Mouse (Mus musculus): ENCODE data around the gene Ppfibp1.

Gene Ppfibp1

DNA sequence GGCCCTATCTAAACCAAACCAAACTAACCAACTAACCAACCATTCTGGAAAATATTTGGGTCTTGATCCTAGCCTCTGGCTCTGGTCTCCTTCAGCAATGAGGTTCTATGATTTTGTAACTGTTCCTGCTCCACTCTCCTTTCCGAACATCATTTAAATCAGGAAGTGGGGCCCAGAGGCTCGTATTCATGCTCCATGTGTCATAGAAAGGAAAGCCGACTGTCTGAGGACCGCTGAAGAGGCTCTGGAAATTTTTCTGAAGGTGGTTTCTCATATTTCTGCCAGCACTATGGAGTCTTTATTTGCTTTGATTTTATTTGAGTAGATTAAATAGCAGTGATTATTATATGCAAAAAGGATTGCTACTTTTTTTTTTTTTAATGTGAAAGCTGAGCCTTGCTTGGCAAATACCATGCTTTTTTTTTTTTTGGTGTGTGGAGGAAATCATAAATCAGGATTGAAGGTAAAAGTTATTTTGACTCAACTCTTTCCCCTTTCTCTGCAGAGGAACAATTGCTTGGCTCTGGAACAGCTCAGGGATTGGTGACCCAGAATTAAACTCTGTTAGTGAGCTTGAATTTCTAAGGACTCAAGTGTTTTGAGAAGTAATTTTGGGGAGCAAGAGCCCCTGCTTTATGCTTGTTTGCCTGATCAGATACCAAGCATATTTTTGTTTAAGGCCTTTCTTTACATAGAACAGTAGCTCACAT lies 25.4 kb downstream of the Ppfibp1 start:
- no peak for DNase-seq (ENCODE audit: low spot score in 2 of 2)

DNA sequence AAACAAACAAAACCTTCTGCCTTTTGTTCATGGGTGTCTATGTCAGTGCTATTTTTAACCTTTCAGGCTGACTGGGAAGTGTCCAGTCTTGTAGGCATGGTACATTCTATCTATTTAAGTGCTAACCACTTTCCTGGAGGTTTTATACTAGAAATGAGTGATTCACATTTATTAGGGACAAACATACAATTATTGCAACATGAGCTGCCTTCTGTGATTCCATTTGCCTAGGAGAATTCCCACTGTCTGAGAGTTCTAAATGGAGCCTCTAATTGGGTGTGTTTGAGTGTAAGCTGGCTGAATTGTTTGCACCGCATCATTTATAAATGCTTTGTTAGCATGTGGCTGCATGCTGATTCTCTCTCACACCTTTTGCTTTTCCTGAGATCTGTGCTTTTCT lies 27.5 kb downstream of the Ppfibp1 start:
- no peak for DNase-seq (ENCODE audit: low spot score in 2 of 2)

DNA sequence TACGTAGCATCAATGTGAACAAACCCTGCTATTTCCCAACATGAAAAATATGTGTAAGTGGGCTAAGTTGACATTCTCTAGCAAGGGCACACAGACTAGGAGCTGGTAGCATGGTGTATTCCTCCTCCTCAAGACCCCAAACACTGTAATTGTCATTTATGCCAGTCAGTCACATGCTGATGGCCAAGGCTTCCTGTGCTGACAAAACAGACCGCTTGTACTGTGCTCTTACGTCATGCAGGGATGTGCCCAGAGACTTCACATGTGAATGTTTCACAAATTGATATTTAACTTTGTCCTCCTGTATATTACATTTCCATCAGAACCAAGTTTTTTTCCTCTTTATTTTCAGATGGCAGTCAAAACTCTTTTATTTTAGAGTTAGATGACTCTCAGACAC lies 29.1 kb downstream of the Ppfibp1 start:
- no peak for DNase-seq (ENCODE audit: low spot score in 2 of 2)

DNA sequence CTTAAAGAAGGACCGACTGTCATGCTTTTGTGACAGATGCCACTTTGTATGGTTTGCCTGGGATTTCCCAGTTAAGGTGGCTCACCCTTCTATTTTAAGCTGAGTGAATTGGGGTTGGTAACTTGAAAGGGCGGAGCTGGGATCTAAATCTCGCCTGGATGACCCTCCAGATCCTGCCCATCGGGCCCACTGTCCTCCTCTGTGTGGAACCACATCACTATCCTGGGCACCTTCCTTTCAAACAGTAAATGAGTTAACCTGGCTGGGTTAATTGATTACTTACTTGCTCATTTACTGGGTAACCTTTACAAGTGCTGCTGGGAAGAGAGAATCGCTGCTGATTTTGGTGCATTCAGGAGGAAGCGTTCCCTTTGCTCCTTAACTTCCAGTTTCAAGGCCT lies 30.1 kb downstream of the Ppfibp1 start:
- DNase-seq (ENCODE audit: low spot score in 2 of 2), result no peak

DNA sequence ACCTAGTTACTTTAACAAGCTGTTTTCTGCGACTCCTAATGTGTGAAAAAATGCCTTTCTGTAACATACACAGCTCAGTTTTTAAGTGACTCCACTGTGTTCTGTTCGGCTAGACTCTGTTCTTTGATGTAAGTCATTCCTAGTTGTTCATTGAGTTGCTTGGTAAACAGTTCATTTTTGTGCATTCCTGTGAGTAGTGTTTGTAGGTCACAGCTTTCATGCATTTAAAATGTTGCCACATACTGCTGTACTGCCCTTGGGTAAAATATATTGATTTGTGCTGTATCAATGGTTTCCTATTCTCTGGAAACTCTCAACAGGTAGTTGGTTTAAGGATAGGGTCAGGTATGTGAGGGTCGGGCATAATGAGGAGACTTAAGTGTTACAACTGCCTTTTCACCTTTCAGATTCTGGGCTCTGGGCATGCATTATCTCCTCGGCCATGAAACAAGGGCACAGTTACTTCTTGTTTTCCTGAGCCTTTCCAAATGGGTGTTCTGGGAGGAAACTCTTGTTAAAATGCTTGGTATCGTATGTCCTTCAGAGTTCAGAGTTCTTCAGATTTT lies 38.2 kb downstream of the Ppfibp1 start:
- no peak for DNase-seq (ENCODE audit: low spot score in 2 of 2)

DNA sequence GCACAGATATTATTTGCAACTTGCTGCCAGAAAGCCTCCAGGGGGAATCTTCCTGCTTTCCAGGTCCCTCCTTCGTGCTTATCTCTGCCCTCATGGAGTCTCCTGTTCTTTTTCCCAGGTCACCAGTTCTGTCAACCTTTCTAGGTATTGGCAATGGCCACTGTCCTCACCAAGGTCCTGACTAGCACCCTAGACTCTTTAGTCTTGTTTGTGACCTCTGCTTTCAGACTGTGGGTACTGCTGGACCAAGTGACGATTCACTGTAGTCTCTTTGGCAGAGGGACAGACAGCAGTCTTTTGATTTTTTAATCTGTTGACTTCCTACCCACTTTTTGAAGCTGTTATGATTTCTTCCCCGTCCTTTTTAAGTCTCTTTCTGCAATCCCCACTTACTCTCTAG lies 39.8 kb downstream of the Ppfibp1 start:
- no peak for DNase-seq (ENCODE audit: low spot score in 2 of 2)

DNA sequence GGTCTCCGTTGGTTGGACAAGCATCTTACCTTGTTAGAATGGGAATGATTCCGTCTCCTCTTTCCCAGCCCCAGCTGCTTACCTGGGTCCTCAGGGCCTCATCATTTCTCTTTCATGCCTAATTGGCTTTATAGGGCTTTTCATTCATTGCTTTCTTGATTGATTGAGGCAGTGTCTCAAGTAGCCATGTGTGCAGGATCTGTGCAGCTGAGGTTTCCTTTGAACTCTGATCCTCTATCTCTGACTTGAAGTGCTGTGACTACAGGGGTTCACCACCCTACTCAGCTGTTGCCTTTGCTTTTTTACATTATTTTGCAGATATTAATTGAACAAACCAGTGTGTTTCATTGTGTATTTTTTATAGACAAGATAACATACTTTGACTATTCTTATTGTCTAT lies 40.7 kb downstream of the Ppfibp1 start:
- no peak for DNase-seq (ENCODE audit: low spot score in 2 of 2)

DNA sequence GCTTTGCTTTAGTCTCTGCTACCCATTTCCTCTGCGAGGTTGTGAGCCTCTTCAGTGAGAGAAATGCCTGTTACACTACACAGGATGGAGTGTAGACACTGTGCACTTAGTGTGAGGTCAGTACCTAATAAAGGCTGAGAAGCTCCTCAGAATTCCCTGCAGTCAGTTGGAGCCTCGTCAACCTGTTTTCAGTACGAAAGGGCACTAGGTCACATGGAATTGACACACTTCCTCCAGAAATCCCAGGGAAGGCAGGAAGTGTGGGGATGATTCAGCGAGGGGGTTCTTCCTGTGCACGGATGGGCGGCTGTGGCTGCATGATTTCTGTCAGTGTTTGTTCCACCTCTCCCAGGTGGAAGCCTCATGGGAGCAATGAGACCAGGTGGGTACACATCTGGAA lies 44.8 kb downstream of the Ppfibp1 start:
- no peak for DNase-seq (ENCODE audit: low spot score in 2 of 2)

DNA sequence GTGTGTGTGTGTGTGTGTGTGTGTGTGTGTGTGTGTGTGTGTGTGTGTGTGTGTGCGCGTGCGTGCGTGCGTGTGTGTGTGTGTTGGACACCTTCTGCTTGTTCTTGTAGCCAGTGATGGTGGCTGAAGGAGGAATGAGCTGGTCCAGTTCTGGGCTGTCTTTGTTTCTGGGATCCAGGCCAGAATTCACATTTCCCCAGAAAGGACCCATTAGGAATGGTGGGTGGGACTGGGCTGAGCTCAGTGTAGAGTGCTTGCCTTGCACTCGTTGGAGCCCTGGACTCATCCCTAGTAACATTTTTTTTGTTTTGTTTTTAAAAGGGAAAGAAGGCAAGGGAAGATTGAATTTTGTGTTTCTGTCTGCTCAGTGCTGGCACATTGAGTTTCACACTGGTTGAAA lies 47.7 kb downstream of the Ppfibp1 start:
- DNase-seq (ENCODE audit: low spot score in 2 of 2), result no peak

DNA sequence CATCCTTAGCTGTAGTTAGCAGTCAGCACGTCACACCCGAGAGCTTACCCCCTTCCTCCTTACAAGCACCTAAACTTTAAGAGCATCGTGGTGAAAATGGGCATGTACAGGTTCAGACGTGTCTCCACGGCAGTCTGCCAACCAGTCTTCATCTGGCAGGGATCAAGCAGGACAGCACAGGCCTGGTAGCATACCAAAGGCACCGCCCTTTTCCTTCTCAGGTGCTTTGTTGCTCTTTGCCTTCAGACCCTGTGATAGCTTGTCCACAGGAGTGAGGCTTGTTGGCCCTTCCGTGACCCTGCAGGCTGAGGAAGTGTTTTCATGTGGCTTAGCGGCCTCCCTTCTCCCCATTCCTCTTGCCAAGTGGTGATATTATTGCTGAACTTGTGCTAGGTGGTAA lies 50.7 kb downstream of the Ppfibp1 start:
- DNase-seq (ENCODE audit: low spot score in 2 of 2), result no peak

DNA sequence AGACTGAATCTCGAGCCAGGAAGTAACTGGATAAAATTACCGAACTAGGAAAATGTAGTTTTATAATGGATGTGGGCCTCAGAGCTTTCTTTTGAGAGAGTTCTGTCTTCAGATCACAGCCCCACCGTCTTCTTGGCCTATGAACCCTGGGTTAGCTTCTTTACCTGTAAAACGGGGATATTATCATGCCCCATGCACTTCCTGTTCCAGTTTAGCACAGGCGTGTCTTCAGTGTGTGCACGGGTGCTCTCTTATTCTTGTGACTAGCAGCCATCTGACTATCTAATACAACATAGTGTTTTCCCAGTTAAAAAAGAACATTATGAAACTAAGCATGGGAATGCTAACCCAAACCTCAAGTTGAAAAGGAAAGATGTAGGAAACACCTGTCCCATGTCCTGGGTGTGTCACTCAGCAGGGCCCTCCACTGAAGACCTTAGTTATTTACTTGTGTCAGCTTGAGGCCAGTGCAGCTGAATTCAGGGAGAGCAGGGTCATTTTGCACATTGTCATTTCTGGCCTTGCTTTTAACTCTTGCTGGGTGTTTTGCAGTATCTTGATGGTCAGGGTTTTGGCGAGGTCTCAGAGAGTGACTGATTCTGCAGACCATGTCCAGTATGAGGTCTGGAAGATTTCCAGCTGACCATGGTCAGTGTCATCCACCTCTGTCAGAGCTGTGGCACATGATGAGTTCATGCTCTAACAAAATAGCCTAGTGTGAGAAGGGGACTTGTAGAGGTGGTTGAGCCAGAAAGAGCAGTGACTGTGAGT lies 53.4 kb downstream of the Ppfibp1 start:
- no peak for DNase-seq (ENCODE audit: low spot score in 2 of 2)

DNA sequence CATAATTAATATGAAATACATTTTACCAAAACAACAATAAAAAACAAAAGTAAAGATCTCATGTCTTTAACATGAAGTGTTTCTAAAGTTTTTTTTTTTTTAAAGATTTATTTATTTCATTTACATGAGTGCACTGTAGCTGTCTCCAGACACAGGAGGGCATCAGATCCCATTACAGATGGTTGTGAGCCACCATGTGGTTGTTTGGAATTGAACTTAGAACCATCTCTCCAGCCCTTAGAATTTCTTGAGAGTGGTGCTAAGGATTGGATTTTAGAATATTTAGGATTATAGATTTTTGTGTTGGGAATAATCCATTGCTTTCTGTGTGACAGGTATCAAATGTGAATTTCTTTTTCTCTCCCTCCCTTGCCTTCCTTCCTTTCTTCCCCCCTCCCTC lies 55.7 kb downstream of the Ppfibp1 start:
- no peak for DNase-seq (ENCODE audit: low spot score in 2 of 2)

DNA sequence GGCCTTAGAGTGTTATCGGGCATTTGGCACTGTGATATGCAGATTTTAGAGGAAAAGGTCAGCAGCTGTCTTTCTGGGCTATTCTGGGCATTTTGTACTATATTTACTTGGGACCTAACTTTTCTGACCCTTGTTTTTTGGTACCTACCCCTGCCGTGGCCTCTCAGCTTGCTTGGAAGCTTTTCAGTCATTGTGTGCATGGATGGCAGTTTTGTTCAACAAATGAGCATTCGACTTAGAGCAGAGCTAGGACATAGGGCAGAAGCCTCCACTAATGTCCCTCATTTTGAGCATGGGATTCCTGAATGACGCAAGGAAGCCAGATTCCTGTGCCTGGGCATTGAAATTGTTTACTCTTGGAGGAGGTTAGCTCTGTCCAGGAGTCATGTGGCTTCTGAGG lies 56.5 kb downstream of the Ppfibp1 start:
- no peak for DNase-seq (ENCODE audit: low spot score in 2 of 2)

DNA sequence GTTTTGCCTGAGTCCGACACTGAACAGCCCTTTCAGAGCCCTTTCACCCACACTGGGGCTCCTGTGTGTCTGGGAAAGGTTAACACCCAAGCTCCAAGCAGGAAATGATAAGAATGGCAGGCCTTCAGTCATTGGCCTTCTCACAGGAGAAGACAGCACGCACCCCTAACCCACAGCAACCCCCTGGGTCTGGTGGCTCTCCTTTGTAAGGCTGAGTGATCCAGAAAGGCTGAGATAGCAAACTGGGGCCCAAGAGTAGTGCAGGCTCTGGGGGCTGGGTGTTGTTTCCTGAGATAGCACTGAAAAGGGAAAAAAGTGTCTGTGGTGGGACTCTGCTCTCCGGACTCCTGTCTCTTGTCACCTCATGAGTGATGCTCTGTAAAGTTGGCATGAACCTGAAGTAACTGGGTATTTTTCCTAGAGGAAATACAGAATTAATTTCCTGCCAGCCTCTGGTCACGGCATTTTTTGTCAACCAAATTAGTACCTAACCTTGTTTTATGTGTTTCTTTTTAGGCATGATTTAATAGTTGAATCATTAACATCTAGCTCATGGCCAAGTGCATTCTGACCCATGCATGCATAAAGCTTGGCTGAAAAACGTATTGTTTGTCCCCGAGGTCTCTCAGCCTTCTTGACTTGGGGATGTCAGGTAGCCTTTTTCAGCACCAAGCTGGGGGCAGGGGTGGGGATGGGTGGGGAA lies 58.2 kb downstream of the Ppfibp1 start:
- no peak for DNase-seq (ENCODE audit: low spot score in 2 of 2)

DNA sequence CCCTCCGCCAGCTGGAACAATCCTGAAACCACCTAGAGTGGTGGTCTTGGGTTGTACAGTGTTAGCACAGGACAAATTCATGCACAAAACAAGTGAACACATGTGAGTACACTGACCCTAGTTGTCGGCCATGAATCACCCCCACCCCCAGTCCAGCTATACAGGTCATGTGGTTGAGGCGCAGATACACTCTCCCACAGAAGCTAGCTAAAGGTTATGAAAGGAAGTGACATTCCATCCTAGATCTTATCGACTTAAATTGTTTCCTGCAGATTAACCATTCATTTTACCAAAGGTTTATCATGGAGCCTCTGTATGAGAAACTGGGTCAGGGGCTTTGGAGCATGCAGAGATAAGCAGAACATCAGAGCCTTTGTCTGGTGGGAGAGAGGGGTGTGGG lies 58.9 kb downstream of the Ppfibp1 start:
- DNase-seq (ENCODE audit: low spot score in 2 of 2), result no peak

DNA sequence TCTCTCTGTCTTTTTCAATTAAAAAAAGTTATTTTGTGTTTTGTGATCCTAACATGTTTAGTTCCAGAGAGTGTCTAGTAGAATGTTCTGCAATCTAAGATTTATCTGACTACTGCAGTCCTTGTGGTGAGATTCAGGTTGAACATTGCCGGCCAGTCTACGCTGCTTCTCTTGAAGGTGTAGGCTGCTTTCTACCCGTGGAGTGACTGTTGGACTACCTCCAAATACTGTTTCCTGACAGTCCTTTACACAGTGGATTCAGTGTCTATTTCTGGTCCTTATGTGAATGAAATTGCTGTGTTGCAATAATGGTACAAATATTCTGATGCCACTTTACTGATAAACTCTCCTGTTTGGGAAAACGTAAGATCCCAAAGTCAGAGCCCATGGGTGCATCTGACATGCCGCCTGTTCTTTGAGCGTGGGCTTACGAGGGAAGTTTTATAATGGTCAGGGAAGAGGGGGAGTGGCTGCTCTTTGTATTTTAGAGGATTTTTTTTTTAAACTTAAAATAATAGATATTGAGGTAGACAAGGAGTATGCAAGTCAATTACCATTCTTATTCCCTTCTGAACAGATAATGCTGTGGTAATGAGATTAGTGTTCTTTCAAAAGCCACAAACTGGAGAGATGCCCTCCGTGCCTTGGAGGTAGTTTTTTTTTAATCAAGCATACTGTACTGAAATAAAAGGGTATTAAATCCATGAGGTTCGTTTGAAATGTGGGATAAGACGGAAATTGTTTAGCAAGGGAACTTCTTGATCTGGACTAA lies 61.6 kb downstream of the Ppfibp1 start:
- no peak for DNase-seq (ENCODE audit: low spot score in 2 of 2)

DNA sequence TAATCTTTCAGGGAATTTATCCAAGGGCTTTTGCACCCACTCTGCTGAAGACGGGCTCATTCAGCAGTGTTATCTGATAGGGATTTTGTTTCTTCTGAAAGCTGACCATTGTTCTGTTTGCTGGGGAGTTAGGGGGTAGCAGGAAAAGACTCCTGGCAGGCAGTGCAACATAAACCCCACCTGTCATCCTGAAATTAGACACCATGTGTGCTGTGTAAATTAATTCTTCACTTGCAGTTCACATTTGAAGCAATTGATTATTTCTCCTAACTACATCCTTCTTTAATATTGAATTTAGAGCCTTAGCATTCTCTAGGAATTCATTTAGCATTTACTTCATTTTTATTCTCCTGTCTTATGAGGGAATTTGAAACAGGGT lies 62.2 kb downstream of the Ppfibp1 start:
- DNase-seq (ENCODE audit: low spot score in 2 of 2), result no peak

DNA sequence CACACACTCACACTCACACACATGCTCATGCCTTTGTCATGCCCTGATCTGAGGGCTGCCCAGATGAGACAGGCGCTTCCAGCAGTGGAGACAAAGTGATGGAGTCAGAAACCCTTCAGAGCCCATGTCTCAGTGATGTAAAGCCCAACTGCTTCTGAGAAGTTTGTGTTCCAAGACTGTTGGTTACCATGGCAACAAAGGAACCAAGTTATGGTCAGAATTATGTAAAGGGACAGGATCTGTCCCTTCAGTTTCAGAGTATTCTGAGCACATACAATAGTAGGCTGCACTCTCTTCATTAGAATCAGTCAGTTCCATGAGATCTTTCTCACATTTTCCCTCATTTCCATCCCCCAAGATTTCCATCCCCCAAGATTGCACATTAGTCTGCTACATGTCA lies 66.0 kb downstream of the Ppfibp1 start, which contains the start of gene 1700034J05Rik:
Gene 1700034J05Rik (minus strand): TSS at position 165 of the 400 bp plus-strand sequence.
- DNase-seq (ENCODE audit: low spot score in 2 of 2), result no peak

DNA sequence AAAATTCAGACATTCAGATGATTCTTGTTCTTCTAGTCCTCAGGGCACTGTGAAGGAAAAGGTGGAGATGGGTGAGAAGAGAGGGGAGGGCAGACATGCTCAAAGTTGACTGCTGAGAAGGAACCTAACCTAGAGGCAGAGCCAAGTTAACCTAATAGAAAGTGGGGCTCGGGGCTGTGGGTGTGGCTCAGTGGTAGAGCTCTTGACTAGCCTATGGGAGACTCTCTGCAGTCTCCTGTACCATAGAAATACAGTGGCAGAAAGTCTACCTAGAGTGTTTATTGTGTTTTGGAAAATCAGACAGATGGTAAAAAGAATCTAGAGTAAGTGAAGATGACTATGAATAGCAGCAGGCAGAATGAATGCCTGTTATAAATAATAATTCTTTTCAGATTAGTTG lies 67.2 kb downstream of the Ppfibp1 start:
- DNase-seq (ENCODE audit: low spot score in 2 of 2), result no peak

DNA sequence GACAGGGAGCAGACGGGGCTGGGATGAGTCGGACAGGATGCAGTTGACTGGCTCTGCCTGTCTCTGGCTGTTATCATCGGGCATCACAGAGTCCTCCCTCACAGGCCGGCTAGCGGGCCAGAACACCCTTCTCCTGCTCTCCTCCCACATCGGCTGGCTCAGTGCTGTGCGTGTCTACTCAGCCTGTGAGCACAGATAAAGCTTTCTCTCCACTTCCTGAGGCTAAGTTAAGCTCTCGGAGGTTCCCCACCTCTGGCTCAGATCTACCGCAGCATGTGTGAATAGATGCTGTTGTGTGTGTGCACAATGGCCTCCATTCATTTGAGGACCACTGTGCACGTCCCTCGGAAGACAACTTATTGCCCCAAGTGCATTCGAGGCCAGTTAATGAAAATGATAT lies 67.6 kb downstream of the Ppfibp1 start:
- peak in 1 of 2 experiments; percentile 25 for DNase-seq (ENCODE audit: low spot score in 2 of 2)

DNA sequence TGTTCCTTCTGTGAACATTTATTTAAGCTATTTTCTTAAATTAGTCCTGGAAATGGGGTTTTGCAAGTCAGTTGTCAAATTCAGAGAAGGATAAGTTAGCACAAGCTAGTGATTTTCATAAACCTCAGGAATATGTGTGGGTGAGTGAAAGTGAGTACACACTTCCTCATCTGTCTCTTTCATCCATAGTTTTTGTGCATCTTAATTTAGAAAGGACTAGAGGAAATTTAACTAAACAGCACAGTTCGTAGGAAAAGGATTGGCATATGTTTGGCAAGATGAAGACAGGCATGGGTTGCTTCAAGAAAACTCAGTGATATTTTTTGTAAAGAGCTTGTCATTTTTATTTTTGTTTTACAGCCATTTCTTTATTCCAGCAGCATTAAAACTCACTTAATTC lies 68.7 kb downstream of the Ppfibp1 start:
- no peak for DNase-seq (ENCODE audit: low spot score in 2 of 2)

DNA sequence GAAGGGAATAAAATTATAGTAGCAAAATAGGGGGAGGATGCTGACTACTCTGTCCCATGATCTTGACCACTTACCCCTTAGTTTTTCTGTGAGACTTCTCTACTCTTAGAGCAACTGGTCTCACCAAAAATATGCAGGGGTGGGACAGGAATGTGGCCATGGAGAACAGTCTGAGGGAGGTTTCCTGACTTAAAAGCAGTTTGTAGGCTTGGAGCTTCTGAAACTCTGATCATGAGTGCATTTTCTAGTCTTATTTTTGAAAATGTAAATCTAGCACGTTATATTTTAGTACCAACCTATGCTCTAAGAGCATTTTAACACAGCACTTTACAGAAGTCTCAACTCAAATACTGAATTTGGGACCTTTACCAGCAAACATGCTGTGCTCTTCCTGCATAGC lies 70.4 kb downstream of the Ppfibp1 start:
- DNase-seq (ENCODE audit: low spot score in 2 of 2), result no peak
